Mouse (Mus musculus): ENCODE results near the gene Acsf2. TPM values are rescaled to one million over a fixed set of nuclear protein-coding genes. Genes with fewer than 3 reads are reported as not detected.
A peak's percentile ranks its signal among the peaks of the same experiment; 100 is the strongest.

Gene Acsf2
- polyA plus RNA-seq, 1 experiment from 2014 or later = 5.7 TPM

DNA sequence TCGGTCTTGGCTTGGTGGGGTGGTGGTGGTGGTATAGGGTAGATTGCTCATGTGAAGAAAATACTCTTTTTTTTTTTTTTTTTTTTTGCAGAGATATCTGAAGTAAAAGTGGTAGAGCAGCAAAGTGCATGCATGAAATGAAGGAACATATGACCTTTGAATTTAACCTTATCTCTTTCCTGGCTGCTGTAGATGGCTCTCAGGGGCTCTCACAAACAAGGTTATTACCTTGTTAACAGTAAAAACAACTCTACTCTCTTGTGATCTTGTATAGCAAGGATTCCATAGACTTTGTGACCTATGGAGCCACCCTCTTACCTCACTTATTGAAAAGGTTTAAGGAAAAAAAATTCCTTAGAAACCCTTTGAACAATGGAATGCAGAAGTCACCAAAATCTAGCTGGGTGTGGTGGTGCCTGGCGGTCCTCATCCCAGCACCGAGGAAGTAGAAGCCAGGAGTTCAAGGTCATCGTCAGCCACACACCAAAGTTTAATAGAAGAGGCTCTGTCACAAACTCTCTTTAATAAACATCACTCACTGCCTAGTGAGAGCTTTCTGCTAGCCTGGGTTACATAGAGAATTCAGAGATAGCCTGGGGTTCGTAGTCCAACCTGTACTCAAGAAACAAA is 21.4 kb downstream of the Acsf2 start:
- H3K4me1 ChIP-seq (replicated peaks; ENCODE audit: control insufficient read depth, insufficient read depth, low read length) = no peaks in the 10 kb centered on the region
- no peak for DNase-seq (ENCODE audit: low spot score)
- H3K27ac ChIP-seq (ENCODE audit: low read depth) = no peak overlapping the region
- WGBS = 79% methylated on average over 5 of the region's 5 CpGs
- H3K4me3 ChIP-seq (ENCODE audit: low read depth, low read length) = no peak overlapping the region
- H3K27me3 ChIP-seq (replicated peaks; ENCODE audit: control insufficient read depth, insufficient read depth, low read length) = no peaks in the 10 kb centered on the region
- 0 out of 2 replicates have a peak, but pooled peaks cover 3% of the 10 kb centered on the region for H3K36me3 ChIP-seq (ENCODE audit: control insufficient read depth, insufficient read depth, low read length)
- no peak overlapping the region for H3K9ac ChIP-seq (ENCODE audit: low read length)
- no peaks in the 10 kb centered on the region for H3K9me3 ChIP-seq (ENCODE audit: control insufficient read depth, low read length)
- no peak overlapping the region for H3K4me2 ChIP-seq (ENCODE audit: low read length)
- ATAC-seq (replicated peaks; ENCODE audit: low FRiP score, low TSS enrichment, low read depth) = no peak

DNA sequence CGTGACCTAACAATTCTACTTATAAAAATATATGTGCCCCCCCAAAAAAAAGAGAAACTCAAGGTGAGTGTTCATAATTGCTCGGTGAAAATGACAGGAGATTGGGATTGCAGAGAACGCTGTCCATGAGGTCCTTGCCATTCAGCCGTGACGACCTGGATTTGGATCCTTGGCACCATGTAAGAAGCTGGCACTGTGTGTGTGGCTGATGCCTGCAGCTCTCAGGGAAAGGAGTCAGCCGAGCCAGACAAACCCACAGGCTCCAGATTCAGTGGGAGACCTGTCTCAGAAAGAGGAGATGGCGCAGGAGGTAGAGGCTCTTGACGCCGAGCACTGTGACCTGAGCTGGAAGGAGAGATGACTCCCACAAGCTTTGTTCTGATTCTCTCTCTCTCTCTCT is 25.3 kb downstream of the Acsf2 start:
- 90% methylated on average over 9 of the region's 9 CpGs for WGBS
- Histone ChIP-seq H3K27me3 (replicated peaks; ENCODE audit: control insufficient read depth, insufficient read depth, low read length) (no peaks in the 10 kb centered on the region), H3K4me3 (ENCODE audit: low read depth, low read length) (no peak overlapping the region), H3K27ac (ENCODE audit: low read depth) (no peak overlapping the region), H3K4me1 (replicated peaks; ENCODE audit: control insufficient read depth, insufficient read depth, low read length) (no peaks in the 10 kb centered on the region), H3K36me3 (ENCODE audit: control insufficient read depth, insufficient read depth, low read length) (no peaks in the 10 kb centered on the region), H3K4me2 (ENCODE audit: low read length) (no peak overlapping the region), H3K9ac (ENCODE audit: low read length) (no peak overlapping the region), H3K9me3 (ENCODE audit: control insufficient read depth, low read length) (no peaks in the 10 kb centered on the region)
- no peak for ATAC-seq (replicated peaks; ENCODE audit: low FRiP score, low TSS enrichment, low read depth)
- DNase-seq (ENCODE audit: low spot score) = no peak

DNA sequence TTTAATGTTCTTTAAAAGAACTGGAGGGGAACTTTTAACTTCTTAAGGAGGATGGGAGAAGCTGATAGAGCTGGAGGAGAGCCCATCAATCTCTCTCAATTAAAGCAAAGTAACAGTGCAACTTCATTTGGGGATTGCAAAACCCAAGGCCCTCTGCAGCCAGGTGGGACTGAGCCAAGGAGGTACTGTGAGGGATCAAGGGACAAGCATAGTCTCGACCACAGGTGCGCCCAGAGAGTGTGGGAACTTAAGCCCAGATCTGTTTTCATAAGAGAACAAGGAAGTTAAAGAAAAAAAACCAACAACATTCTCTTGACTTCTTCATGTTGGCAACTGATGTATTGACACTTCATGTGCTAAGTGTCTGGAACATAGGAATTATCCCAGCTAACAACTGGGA is 26.6 kb downstream of the Acsf2 start:
- peaks cover 6% of the 10 kb centered on the region; the same call in 1 of the 2 replicates for H3K36me3 ChIP-seq (ENCODE audit: control insufficient read depth, insufficient read depth, low read length)
- 82% methylated on average over 2 of the region's 2 CpGs for WGBS
- H3K27ac ChIP-seq (ENCODE audit: low read depth) = no peak overlapping the region
- no peaks in the 10 kb centered on the region for H3K27me3 ChIP-seq (replicated peaks; ENCODE audit: control insufficient read depth, insufficient read depth, low read length)
- no peak overlapping the region for H3K4me3 ChIP-seq (ENCODE audit: low read depth, low read length)
- H3K4me2 ChIP-seq (ENCODE audit: low read length) = no peak overlapping the region
- H3K4me1 ChIP-seq (replicated peaks; ENCODE audit: control insufficient read depth, insufficient read depth, low read length) = no peaks in the 10 kb centered on the region
- no peak for ATAC-seq (replicated peaks; ENCODE audit: low FRiP score, low TSS enrichment, low read depth)
- DNase-seq (ENCODE audit: low spot score) = no peak
- H3K9ac ChIP-seq (ENCODE audit: low read length) = no peak overlapping the region
- H3K9me3 ChIP-seq (ENCODE audit: control insufficient read depth, low read length) = no peaks in the 10 kb centered on the region

DNA sequence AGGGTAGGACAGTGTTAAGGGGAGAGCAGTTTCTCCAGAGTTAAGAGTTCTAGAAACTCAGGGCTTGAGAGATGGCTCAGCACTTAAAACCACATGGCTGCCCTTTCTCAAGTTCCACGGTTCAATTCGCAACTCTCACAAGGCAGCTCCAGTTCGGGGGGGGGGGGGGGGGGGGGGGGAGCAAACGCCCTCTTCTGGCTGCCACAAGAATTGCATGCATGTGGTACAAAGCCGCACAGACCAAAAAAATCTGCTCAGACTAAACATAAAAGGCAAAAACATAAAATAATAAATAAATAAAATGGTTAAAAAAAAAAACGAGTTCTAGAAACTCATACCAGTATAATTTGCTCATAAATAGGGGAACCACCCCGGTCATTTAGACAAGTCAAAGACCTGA is 27.1 kb downstream of the Acsf2 start:
- Histone ChIP-seq H3K4me3 (ENCODE audit: low read depth, low read length) (no peak overlapping the region), H3K9me3 (ENCODE audit: control insufficient read depth, low read length) (no peaks in the 10 kb centered on the region), H3K4me1 (replicated peaks; ENCODE audit: control insufficient read depth, insufficient read depth, low read length) (no peaks in the 10 kb centered on the region), H3K27ac (ENCODE audit: low read depth) (no peak overlapping the region), H3K27me3 (replicated peaks; ENCODE audit: control insufficient read depth, insufficient read depth, low read length) (no peaks in the 10 kb centered on the region), H3K4me2 (ENCODE audit: low read length) (no peak overlapping the region), H3K9ac (ENCODE audit: low read length) (no peak overlapping the region), H3K36me3 (ENCODE audit: control insufficient read depth, insufficient read depth, low read length) (peaks cover 8% of the 10 kb centered on the region)
- no peak for ATAC-seq (replicated peaks; ENCODE audit: low FRiP score, low TSS enrichment, low read depth)
- DNase-seq (ENCODE audit: low spot score) = no peak
- WGBS = 24% methylated on average over 7 of the region's 7 CpGs

DNA sequence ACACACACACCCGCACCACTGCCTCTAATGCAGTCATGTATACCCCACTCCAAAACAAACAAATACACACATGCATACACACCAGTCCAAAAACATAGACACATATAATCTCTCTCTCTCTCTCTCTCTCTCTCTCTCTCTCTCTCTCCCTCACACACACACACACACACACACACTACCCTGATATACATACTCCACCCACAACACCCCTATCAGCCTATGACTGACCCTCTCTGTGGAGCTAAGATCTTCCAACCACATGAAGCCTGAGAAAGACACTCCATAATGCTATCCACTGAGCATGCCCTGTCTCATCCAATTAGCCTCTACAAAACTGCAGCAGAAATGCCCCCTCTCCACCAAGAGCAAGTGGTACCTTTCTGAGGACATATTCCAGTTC is 29.8 kb downstream of the Acsf2 start:
- H3K27me3 ChIP-seq (replicated peaks; ENCODE audit: control insufficient read depth, insufficient read depth, low read length) = no peaks in the 10 kb centered on the region
- ATAC-seq (replicated peaks; ENCODE audit: low FRiP score, low TSS enrichment, low read depth) (no peak), DNase-seq (ENCODE audit: low spot score) (no peak)
- no peak overlapping the region for H3K9ac ChIP-seq (ENCODE audit: low read length)
- H3K36me3 ChIP-seq (ENCODE audit: control insufficient read depth, insufficient read depth, low read length) = peaks cover 19% of the 10 kb centered on the region
- no peak overlapping the region for H3K4me2 ChIP-seq (ENCODE audit: low read length)
- 95% methylated on average over 1 of the region's 1 CpGs for WGBS
- no peak overlapping the region for H3K27ac ChIP-seq (ENCODE audit: low read depth)
- H3K4me3 ChIP-seq (ENCODE audit: low read depth, low read length) = no peak overlapping the region
- no peaks in the 10 kb centered on the region for H3K9me3 ChIP-seq (ENCODE audit: control insufficient read depth, low read length)
- no peaks in the 10 kb centered on the region for H3K4me1 ChIP-seq (replicated peaks; ENCODE audit: control insufficient read depth, insufficient read depth, low read length)

DNA sequence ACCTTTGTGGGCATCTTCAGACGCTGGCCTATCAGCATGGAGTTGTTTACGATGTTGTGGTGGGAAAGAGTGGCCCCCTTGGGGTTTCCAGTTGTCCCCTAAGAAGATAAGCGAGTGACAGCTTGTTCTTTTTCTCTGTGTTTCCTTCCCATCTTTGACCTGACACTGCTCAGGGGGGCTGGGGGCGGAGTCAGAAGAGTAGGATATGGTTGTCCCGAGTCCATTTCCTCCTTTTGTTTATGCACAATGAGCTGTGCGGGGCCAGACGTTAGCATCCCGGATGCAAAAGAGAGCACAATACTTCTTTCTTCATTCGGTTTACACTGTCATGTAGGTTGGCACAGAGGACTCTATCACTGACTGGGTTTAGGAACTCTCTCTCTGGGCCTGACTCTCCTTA is 31.1 kb downstream of the Acsf2 start:
- H3K27ac ChIP-seq (ENCODE audit: low read depth) = peak overlapping the region; percentile 64; the same call in 1 of the 2 replicates
- ATAC-seq (replicated peaks; ENCODE audit: low FRiP score, low TSS enrichment, low read depth) (no peak), DNase-seq (ENCODE audit: low spot score) (no peak)
- H3K4me1 ChIP-seq (replicated peaks; ENCODE audit: control insufficient read depth, insufficient read depth, low read length) = no peaks in the 10 kb centered on the region
- WGBS = 44% methylated on average over 9 of the region's 9 CpGs
- no peaks in the 10 kb centered on the region for H3K9me3 ChIP-seq (ENCODE audit: control insufficient read depth, low read length)
- no peak overlapping the region for H3K4me3 ChIP-seq (ENCODE audit: low read depth, low read length)
- H3K9ac ChIP-seq (ENCODE audit: low read length) = no peak overlapping the region
- no peak overlapping the region for H3K4me2 ChIP-seq (ENCODE audit: low read length)
- no peaks in the 10 kb centered on the region for H3K27me3 ChIP-seq (replicated peaks; ENCODE audit: control insufficient read depth, insufficient read depth, low read length)
- peaks cover 19% of the 10 kb centered on the region for H3K36me3 ChIP-seq (ENCODE audit: control insufficient read depth, insufficient read depth, low read length)

DNA sequence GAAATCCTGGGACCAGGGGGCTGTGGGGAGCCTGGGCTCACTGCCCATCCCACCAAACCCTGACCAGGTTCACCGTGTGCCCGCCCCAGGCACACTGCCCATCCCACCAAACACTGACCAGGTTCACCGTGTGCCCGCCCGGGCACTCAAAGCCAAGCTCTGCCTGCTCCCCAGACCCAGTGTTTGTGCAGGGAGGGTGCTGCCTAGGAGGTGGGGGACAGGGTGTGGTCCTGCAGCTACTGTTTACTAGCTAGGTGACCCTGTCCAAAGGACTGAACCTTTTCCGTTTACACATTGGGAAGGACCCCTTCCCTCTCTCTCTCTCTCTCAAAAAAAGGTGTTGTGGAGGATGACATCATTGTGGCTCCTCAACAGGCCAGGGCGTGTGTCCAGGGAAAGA is 34.3 kb downstream of the Acsf2 start:
- WGBS = 88% methylated on average over 7 of the region's 7 CpGs
- H3K4me2 ChIP-seq (ENCODE audit: low read length) = no peak overlapping the region

DNA sequence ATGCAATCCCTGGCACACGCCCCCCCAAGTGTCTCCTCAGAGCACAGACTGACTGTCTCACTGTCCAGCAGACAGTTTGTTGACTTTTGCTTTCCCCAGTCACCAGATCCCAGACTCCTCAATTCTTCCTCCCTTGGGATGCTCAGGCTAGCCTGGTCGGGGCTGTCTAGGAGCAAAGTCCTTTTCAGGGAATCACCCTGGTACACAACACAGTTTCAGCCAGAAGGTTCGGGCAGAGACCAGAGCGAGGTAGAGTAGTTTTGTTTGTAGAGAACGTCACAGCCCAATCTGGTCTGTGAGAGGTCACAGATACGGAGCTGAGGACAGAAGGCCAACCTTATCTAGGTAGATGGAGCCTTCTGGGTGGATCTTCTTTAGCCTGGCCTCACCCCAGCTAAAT is 35.1 kb downstream of the Acsf2 start:
- H3K36me3 ChIP-seq (ENCODE audit: control insufficient read depth, insufficient read depth, low read length) = peaks cover 19% of the 10 kb centered on the region

More for the DNA sequence above, 34.3 kb downstream of the Acsf2 start:
- H3K9ac ChIP-seq (ENCODE audit: low read length) = no peak overlapping the region
- H3K9me3 ChIP-seq (ENCODE audit: control insufficient read depth, low read length) = no peaks in the 10 kb centered on the region
- H3K4me1 ChIP-seq (replicated peaks; ENCODE audit: control insufficient read depth, insufficient read depth, low read length) = peaks cover 11% of the 10 kb centered on the region
- no peak for DNase-seq (ENCODE audit: low spot score)
- H3K4me3 ChIP-seq (ENCODE audit: low read depth, low read length) = no peak overlapping the region
- H3K36me3 ChIP-seq (ENCODE audit: control insufficient read depth, insufficient read depth, low read length) = peaks cover 19% of the 10 kb centered on the region
- H3K27me3 ChIP-seq (replicated peaks; ENCODE audit: control insufficient read depth, insufficient read depth, low read length) = peaks cover 18% of the 10 kb centered on the region
- H3K27ac ChIP-seq (ENCODE audit: low read depth) = no peak overlapping the region
- no peak for ATAC-seq (replicated peaks; ENCODE audit: low FRiP score, low TSS enrichment, low read depth)

DNA sequence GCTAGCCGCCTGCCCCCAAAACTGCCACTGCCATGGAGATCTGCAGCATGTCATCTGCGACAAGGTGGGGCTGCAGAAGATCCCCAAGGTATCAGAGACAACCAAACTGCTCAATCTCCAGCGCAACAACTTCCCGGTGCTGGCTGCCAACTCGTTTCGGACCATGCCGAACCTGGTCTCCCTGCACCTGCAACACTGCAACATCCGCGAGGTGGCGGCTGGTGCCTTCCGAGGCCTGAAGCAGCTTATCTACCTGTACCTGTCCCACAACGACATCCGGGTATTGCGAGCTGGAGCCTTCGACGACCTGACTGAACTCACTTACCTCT is 36.6 kb downstream of the Acsf2 start:
- H3K27ac ChIP-seq (ENCODE audit: low read depth) = no peak overlapping the region
- peaks cover 11% of the 10 kb centered on the region for H3K4me1 ChIP-seq (replicated peaks; ENCODE audit: control insufficient read depth, insufficient read depth, low read length)
- H3K4me3 ChIP-seq (ENCODE audit: low read depth, low read length) = peak overlapping the region; percentile 0; the same call in 1 of the 2 replicates
- H3K9me3 ChIP-seq (ENCODE audit: control insufficient read depth, low read length) = no peaks in the 10 kb centered on the region
- H3K9ac ChIP-seq (ENCODE audit: low read length) = no peak overlapping the region
- WGBS = 13% methylated on average over 16 of the region's 16 CpGs
- peak overlapping the region; percentile 47 for H3K4me2 ChIP-seq (ENCODE audit: low read length)
- H3K27me3 ChIP-seq (replicated peaks; ENCODE audit: control insufficient read depth, insufficient read depth, low read length) = peaks cover 18% of the 10 kb centered on the region
- ATAC-seq (replicated peaks; ENCODE audit: low FRiP score, low TSS enrichment, low read depth) = no peak
- peaks cover 13% of the 10 kb centered on the region; the same call in 1 of the 2 replicates for H3K36me3 ChIP-seq (ENCODE audit: control insufficient read depth, insufficient read depth, low read length)
- peak; percentile 78 for DNase-seq (ENCODE audit: low spot score)

More for the DNA sequence above, 35.1 kb downstream of the Acsf2 start:
- no peaks in the 10 kb centered on the region for H3K9me3 ChIP-seq (ENCODE audit: control insufficient read depth, low read length)
- H3K27me3 ChIP-seq (replicated peaks; ENCODE audit: control insufficient read depth, insufficient read depth, low read length) = peaks cover 18% of the 10 kb centered on the region
- H3K4me1 ChIP-seq (replicated peaks; ENCODE audit: control insufficient read depth, insufficient read depth, low read length) = peaks cover 11% of the 10 kb centered on the region
- DNase-seq (ENCODE audit: low spot score) = no peak
- 43% methylated on average over 6 of the region's 6 CpGs for WGBS
- no peak overlapping the region for H3K9ac ChIP-seq (ENCODE audit: low read length)
- no peak overlapping the region for H3K4me2 ChIP-seq (ENCODE audit: low read length)
- no peak overlapping the region for H3K4me3 ChIP-seq (ENCODE audit: low read depth, low read length)
- no peak overlapping the region for H3K27ac ChIP-seq (ENCODE audit: low read depth)
- ATAC-seq (replicated peaks; ENCODE audit: low FRiP score, low TSS enrichment, low read depth) = no peak

All from intestine, embryonic 14.5 days (tissue).